Mouse (Mus musculus): ENCODE data around the gene Gipr. TPM values are rescaled to one million over a fixed set of nuclear protein-coding genes. Genes with fewer than 3 reads are reported as not detected.

The Gipr gene
- polyA plus RNA-seq, 1 experiment from 2014 or later: 1.1 TPM

GRCm38 (mm10) chr7:19136168-19136567 is 29.8 kb downstream of the Gipr start:
- Histone ChIP-seq H3K4me3 (ENCODE audit: low read depth, low read length) (no peak overlapping the region), H3K9me3 (ENCODE audit: control insufficient read depth, low read depth, low read length) (no peaks in the 10 kb centered on the region), H3K9ac (replicated peaks; ENCODE audit: low read depth, low read length) (no peak overlapping the region), H3K36me3 (ENCODE audit: control insufficient read depth, insufficient read depth, low read length) (peaks cover 52% of the 10 kb centered on the region), H3K4me1 (ENCODE audit: control insufficient read depth, insufficient read depth, low read length) (no peaks in the 10 kb centered on the region), H3K27me3 (ENCODE audit: control insufficient read depth, insufficient read depth, low read length) (no peaks in the 10 kb centered on the region), H3K27ac (ENCODE audit: low read length) (no peak overlapping the region), H3K4me2 (replicated peaks; ENCODE audit: low read depth, low read length) (no peak overlapping the region)
- 94% methylated on average over 13 of the region's 13 CpGs for WGBS
- no peak for ATAC-seq (ENCODE audit: insufficient number of reproducible peaks, insufficient read depth, low FRiP score, low read depth)

GRCm38 (mm10) chr7:19131324-19131848 is 34.5 kb downstream of the Gipr start:
- Histone ChIP-seq H3K4me3 (ENCODE audit: low read depth, low read length) (peak overlapping the region; percentile 37), H3K4me2 (replicated peaks; ENCODE audit: low read depth, low read length) (peak overlapping the region; percentile 59), H3K4me1 (ENCODE audit: control insufficient read depth, insufficient read depth, low read length) (no peaks in the 10 kb centered on the region), H3K27ac (ENCODE audit: low read length) (peak overlapping the region; percentile 59; the same call in 1 of the 2 replicates), H3K9me3 (ENCODE audit: control insufficient read depth, low read depth, low read length) (no peaks in the 10 kb centered on the region), H3K9ac (replicated peaks; ENCODE audit: low read depth, low read length) (no peak overlapping the region), H3K36me3 (ENCODE audit: control insufficient read depth, insufficient read depth, low read length) (peaks cover 13% of the 10 kb centered on the region), H3K27me3 (ENCODE audit: control insufficient read depth, insufficient read depth, low read length) (no peaks in the 10 kb centered on the region)
- ATAC-seq (ENCODE audit: insufficient number of reproducible peaks, insufficient read depth, low FRiP score, low read depth): peak; percentile 98
- 0% methylated on average over 39 of the region's 39 CpGs for WGBS

- Histone ChIP-seq H3K27me3 (ENCODE audit: control insufficient read depth, insufficient read depth, low read length) (no peaks in the 10 kb centered on the region), H3K36me3 (ENCODE audit: control insufficient read depth, insufficient read depth, low read length) (peaks cover 5% of the 10 kb centered on the region), H3K27ac (ENCODE audit: low read length) (peak overlapping the region; percentile 59; the same call in 1 of the 2 replicates), H3K9me3 (ENCODE audit: control insufficient read depth, low read depth, low read length) (no peaks in the 10 kb centered on the region), H3K4me3 (ENCODE audit: low read depth, low read length) (peak overlapping the region; percentile 37; the same call in 1 of the 2 replicates), H3K4me2 (replicated peaks; ENCODE audit: low read depth, low read length) (peak overlapping the region; percentile 43), H3K9ac (replicated peaks; ENCODE audit: low read depth, low read length) (no peak overlapping the region), H3K4me1 (ENCODE audit: control insufficient read depth, insufficient read depth, low read length) (no peaks in the 10 kb centered on the region)
- no peak for ATAC-seq (ENCODE audit: insufficient number of reproducible peaks, insufficient read depth, low FRiP score, low read depth)
- 26% methylated on average over 4 of the region's 4 CpGs for WGBS
Measured at GRCm38 (mm10) chr7:19130657-19131056, 35.3 kb downstream of the Gipr start.

GRCm38 (mm10) chr7:19129396-19129795 is 36.5 kb downstream of the Gipr start:
- Histone ChIP-seq H3K4me1 (ENCODE audit: control insufficient read depth, insufficient read depth, low read length) (no peaks in the 10 kb centered on the region), H3K9ac (replicated peaks; ENCODE audit: low read depth, low read length) (no peak overlapping the region), H3K4me3 (ENCODE audit: low read depth, low read length) (no peak overlapping the region), H3K4me2 (replicated peaks; ENCODE audit: low read depth, low read length) (no peak overlapping the region), H3K27me3 (ENCODE audit: control insufficient read depth, insufficient read depth, low read length) (no peaks in the 10 kb centered on the region), H3K36me3 (ENCODE audit: control insufficient read depth, insufficient read depth, low read length) (no peaks in the 10 kb centered on the region; the same call in 1 of the 2 replicates), H3K9me3 (ENCODE audit: control insufficient read depth, low read depth, low read length) (no peaks in the 10 kb centered on the region), H3K27ac (ENCODE audit: low read length) (no peak overlapping the region)
- 93% methylated on average over 5 of the region's 5 CpGs for WGBS
- no peak for ATAC-seq (ENCODE audit: insufficient number of reproducible peaks, insufficient read depth, low FRiP score, low read depth)

GRCm38 (mm10) chr7:19127744-19128143 is 38.2 kb downstream of the Gipr start:
- H3K4me1 ChIP-seq (ENCODE audit: control insufficient read depth, insufficient read depth, low read length): no peaks in the 10 kb centered on the region
- H3K9me3 ChIP-seq (ENCODE audit: control insufficient read depth, low read depth, low read length): no peaks in the 10 kb centered on the region
- 81% methylated on average over 5 of the region's 5 CpGs for WGBS
- no peak overlapping the region for H3K4me2 ChIP-seq (replicated peaks; ENCODE audit: low read depth, low read length)
- no peak overlapping the region for H3K9ac ChIP-seq (replicated peaks; ENCODE audit: low read depth, low read length)
- H3K27ac ChIP-seq (ENCODE audit: low read length): no peak overlapping the region
- H3K27me3 ChIP-seq (ENCODE audit: control insufficient read depth, insufficient read depth, low read length): no peaks in the 10 kb centered on the region
- H3K4me3 ChIP-seq (ENCODE audit: low read depth, low read length): no peak overlapping the region
- ATAC-seq (ENCODE audit: insufficient number of reproducible peaks, insufficient read depth, low FRiP score, low read depth): no peak
- no peaks in the 10 kb centered on the region; the same call in 1 of the 2 replicates for H3K36me3 ChIP-seq (ENCODE audit: control insufficient read depth, insufficient read depth, low read length)

- Histone ChIP-seq H3K36me3 (ENCODE audit: control insufficient read depth, insufficient read depth, low read length) (no peaks in the 10 kb centered on the region; the same call in 1 of the 2 replicates), H3K4me3 (ENCODE audit: low read depth, low read length) (no peak overlapping the region), H3K4me2 (replicated peaks; ENCODE audit: low read depth, low read length) (no peak overlapping the region), H3K27me3 (ENCODE audit: control insufficient read depth, insufficient read depth, low read length) (no peaks in the 10 kb centered on the region), H3K27ac (ENCODE audit: low read length) (no peak overlapping the region), H3K9me3 (ENCODE audit: control insufficient read depth, low read depth, low read length) (no peaks in the 10 kb centered on the region), H3K4me1 (ENCODE audit: control insufficient read depth, insufficient read depth, low read length) (peaks cover 9% of the 10 kb centered on the region; the same call in 1 of the 2 replicates), H3K9ac (replicated peaks; ENCODE audit: low read depth, low read length) (no peak overlapping the region)
- 92% methylated on average over 6 of the region's 6 CpGs for WGBS
- ATAC-seq (ENCODE audit: insufficient number of reproducible peaks, insufficient read depth, low FRiP score, low read depth): no peak
Measured at GRCm38 (mm10) chr7:19124713-19125112, 41.2 kb downstream of the Gipr start.

GRCm38 (mm10) chr7:19121686-19122085 is 44.2 kb downstream of the Gipr start:
- Histone ChIP-seq H3K27me3 (ENCODE audit: control insufficient read depth, insufficient read depth, low read length) (no peaks in the 10 kb centered on the region), H3K4me2 (replicated peaks; ENCODE audit: low read depth, low read length) (no peak overlapping the region), H3K36me3 (ENCODE audit: control insufficient read depth, insufficient read depth, low read length) (no peaks in the 10 kb centered on the region), H3K9me3 (ENCODE audit: control insufficient read depth, low read depth, low read length) (peaks cover 4% of the 10 kb centered on the region; the same call in 1 of the 2 replicates), H3K9ac (replicated peaks; ENCODE audit: low read depth, low read length) (no peak overlapping the region), H3K4me1 (ENCODE audit: control insufficient read depth, insufficient read depth, low read length) (peaks cover 16% of the 10 kb centered on the region; the same call in 1 of the 2 replicates), H3K4me3 (ENCODE audit: low read depth, low read length) (no peak overlapping the region), H3K27ac (ENCODE audit: low read length) (no peak overlapping the region)
- ATAC-seq (ENCODE audit: insufficient number of reproducible peaks, insufficient read depth, low FRiP score, low read depth): no peak
- WGBS: 88% methylated on average over 4 of the region's 4 CpGs

- peak within 1 kb of the TSS; percentile 48; the same call in 1 of the 2 replicates for H3K27ac ChIP-seq (ENCODE audit: low read length)
- no peaks in the 10 kb centered on the region for H3K36me3 ChIP-seq (ENCODE audit: control insufficient read depth, insufficient read depth, low read length)
- no peaks in the 10 kb centered on the region for H3K27me3 ChIP-seq (ENCODE audit: control insufficient read depth, insufficient read depth, low read length)
- ATAC-seq (ENCODE audit: insufficient number of reproducible peaks, insufficient read depth, low FRiP score, low read depth): peak; percentile 95
- peak within 1 kb of the TSS; percentile 85 for H3K4me2 ChIP-seq (replicated peaks; ENCODE audit: low read depth, low read length)
- WGBS: 1% methylated on average over 34 of the region's 34 CpGs
- H3K9ac ChIP-seq (replicated peaks; ENCODE audit: low read depth, low read length): peak within 1 kb of the TSS; percentile 74
- H3K4me1 ChIP-seq (ENCODE audit: control insufficient read depth, insufficient read depth, low read length): peaks cover 16% of the 10 kb centered on the region; the same call in 1 of the 2 replicates
- peak within 1 kb of the TSS; percentile 68 for H3K4me3 ChIP-seq (ENCODE audit: low read depth, low read length)
- peaks cover 4% of the 10 kb centered on the region; the same call in 1 of the 2 replicates for H3K9me3 ChIP-seq (ENCODE audit: control insufficient read depth, low read depth, low read length)
Measured at GRCm38 (mm10) chr7:19119631-19120429, 46.1 kb downstream of the Gipr start, which contains the start of gene Fbxo46. Fbxo46 (plus strand) TSS chr7:19119859.
